Mouse (Mus musculus): ENCODE data around the gene Lst1. TPM values are rescaled to one million over a fixed set of nuclear protein-coding genes. Genes with fewer than 3 reads are reported as not detected.

Lst1 gene
- polyA plus RNA-seq, 1 experiment from 2014 or later, result 15.0 TPM

GRCm38 (mm10) chr17:35233114-35233980 lies 45.1 kb upstream of the Lst1 start, which contains the start of gene Atp6v1g2:
Atp6v1g2 (plus strand) TSS chr17:35233660.
- peaks cover 21% of the 10 kb centered on the region for H3K36me3 ChIP-seq (ENCODE audit: insufficient read depth, low read length)
- peaks cover 20% of the 10 kb centered on the region for H3K4me1 ChIP-seq (replicated peaks; ENCODE audit: insufficient read depth, low read length)
- ATAC-seq (replicated peaks; ENCODE audit: low FRiP score, low read depth), result no peak
- 50% methylated on average over 18 of the region's 18 CpGs for WGBS
- peak within 1 kb of the TSS; percentile 56; the same call in 1 of the 2 replicates for H3K4me3 ChIP-seq (replicated peaks; ENCODE audit: low read depth, low read length)
- 0 out of 2 replicates have a peak within 1 kb of the TSS, but pooled peaks have one; percentile 85 for H3K9ac ChIP-seq (ENCODE audit: low read depth, low read length)
- peak within 1 kb of the TSS; percentile 78 for H3K4me2 ChIP-seq (ENCODE audit: low read length)
- no peak for TF ChIP-seq CTCF (IDR thresholded peaks at IDR 0.05; ENCODE audit: low read depth)
- DNase-seq (ENCODE audit: low spot score), result peak; percentile 62
- no peaks in the 10 kb centered on the region for H3K27me3 ChIP-seq (ENCODE audit: insufficient read depth, low read length)
- no peaks in the 10 kb centered on the region for H3K9me3 ChIP-seq (replicated peaks; ENCODE audit: low read length)
- peak within 1 kb of the TSS; percentile 94 for H3K27ac ChIP-seq

- H3K27ac ChIP-seq, result peak overlapping the region; percentile 83
- H3K4me1 ChIP-seq (replicated peaks; ENCODE audit: insufficient read depth, low read length), result peaks cover 20% of the 10 kb centered on the region
- no peaks in the 10 kb centered on the region for H3K27me3 ChIP-seq (ENCODE audit: insufficient read depth, low read length)
- no peak for TF ChIP-seq CTCF (IDR thresholded peaks at IDR 0.05; ENCODE audit: low read depth)
- H3K4me3 ChIP-seq (replicated peaks; ENCODE audit: low read depth, low read length), result no peak overlapping the region
- 48% methylated on average over 5 of the region's 5 CpGs for WGBS
- no peak overlapping the region for H3K9ac ChIP-seq (ENCODE audit: low read depth, low read length)
- H3K4me2 ChIP-seq (ENCODE audit: low read length), result peak overlapping the region; percentile 78
- no peaks in the 10 kb centered on the region for H3K9me3 ChIP-seq (replicated peaks; ENCODE audit: low read length)
- peaks cover 23% of the 10 kb centered on the region for H3K36me3 ChIP-seq (ENCODE audit: insufficient read depth, low read length)
- ATAC-seq (replicated peaks; ENCODE audit: low FRiP score, low read depth), result no peak
- peak; percentile 51 for DNase-seq (ENCODE audit: low spot score)
Observed at GRCm38 (mm10) chr17:35232659-35233058, 44.4 kb upstream of the Lst1 start.

GRCm38 (mm10) chr17:35232043-35232442 lies 43.8 kb upstream of the Lst1 start:
- no peak overlapping the region for H3K9ac ChIP-seq (ENCODE audit: low read depth, low read length)
- H3K27ac ChIP-seq, result peak overlapping the region; percentile 83; the same call in 1 of the 2 replicates
- H3K4me3 ChIP-seq (replicated peaks; ENCODE audit: low read depth, low read length), result no peak overlapping the region
- DNase-seq (ENCODE audit: low spot score) (peak; percentile 91), ATAC-seq (replicated peaks; ENCODE audit: low FRiP score, low read depth) (no peak)
- peak; percentile 96 for TF ChIP-seq CTCF (IDR thresholded peaks at IDR 0.05; ENCODE audit: low read depth)
- 4% methylated on average over 12 of the region's 12 CpGs for WGBS
- peaks cover 29% of the 10 kb centered on the region for H3K36me3 ChIP-seq (ENCODE audit: insufficient read depth, low read length)
- no peaks in the 10 kb centered on the region for H3K9me3 ChIP-seq (replicated peaks; ENCODE audit: low read length)
- peak overlapping the region; percentile 21 for H3K4me2 ChIP-seq (ENCODE audit: low read length)
- no peaks in the 10 kb centered on the region for H3K27me3 ChIP-seq (ENCODE audit: insufficient read depth, low read length)
- peaks cover 20% of the 10 kb centered on the region for H3K4me1 ChIP-seq (replicated peaks; ENCODE audit: insufficient read depth, low read length)

- H3K36me3 ChIP-seq (ENCODE audit: insufficient read depth, low read length), result peaks cover 30% of the 10 kb centered on the region
- no peak overlapping the region for H3K4me3 ChIP-seq (replicated peaks; ENCODE audit: low read depth, low read length)
- no peak for ATAC-seq (replicated peaks; ENCODE audit: low FRiP score, low read depth)
- H3K27me3 ChIP-seq (ENCODE audit: insufficient read depth, low read length), result no peaks in the 10 kb centered on the region
- no peaks in the 10 kb centered on the region for H3K9me3 ChIP-seq (replicated peaks; ENCODE audit: low read length)
- peaks cover 20% of the 10 kb centered on the region for H3K4me1 ChIP-seq (replicated peaks; ENCODE audit: insufficient read depth, low read length)
- no peak overlapping the region for H3K9ac ChIP-seq (ENCODE audit: low read depth, low read length)
- no peak for TF ChIP-seq CTCF (IDR thresholded peaks at IDR 0.05; ENCODE audit: low read depth)
- no peak overlapping the region for H3K4me2 ChIP-seq (ENCODE audit: low read length)
- WGBS, result 87% methylated on average over 10 of the region's 10 CpGs
- no peak overlapping the region for H3K27ac ChIP-seq
- DNase-seq (ENCODE audit: low spot score), result no peak
Observed at GRCm38 (mm10) chr17:35231022-35231421, 42.8 kb upstream of the Lst1 start.

GRCm38 (mm10) chr17:35226561-35227046 lies 38.4 kb upstream of the Lst1 start:
- 81% methylated on average over 14 of the region's 14 CpGs for WGBS
- H3K27me3 ChIP-seq (ENCODE audit: insufficient read depth, low read length), result no peaks in the 10 kb centered on the region
- peaks cover 30% of the 10 kb centered on the region for H3K36me3 ChIP-seq (ENCODE audit: insufficient read depth, low read length)
- H3K9me3 ChIP-seq (replicated peaks; ENCODE audit: low read length), result no peaks in the 10 kb centered on the region
- ATAC-seq (replicated peaks; ENCODE audit: low FRiP score, low read depth) (no peak), DNase-seq (ENCODE audit: low spot score) (no peak)
- H3K4me2 ChIP-seq (ENCODE audit: low read length), result no peak overlapping the region
- H3K9ac ChIP-seq (ENCODE audit: low read depth, low read length), result no peak overlapping the region
- H3K4me1 ChIP-seq (replicated peaks; ENCODE audit: insufficient read depth, low read length), result no peaks in the 10 kb centered on the region
- peak; percentile 31; the same call in 1 of the 2 replicates for TF ChIP-seq CTCF (IDR thresholded peaks at IDR 0.05; ENCODE audit: low read depth)
- no peak overlapping the region for H3K27ac ChIP-seq
- no peak overlapping the region for H3K4me3 ChIP-seq (replicated peaks; ENCODE audit: low read depth, low read length)

- ATAC-seq (replicated peaks; ENCODE audit: low FRiP score, low read depth), result no peak
- TF ChIP-seq CTCF (IDR thresholded peaks at IDR 0.05; ENCODE audit: low read depth), result no peak
- DNase-seq (ENCODE audit: low spot score), result no peak
- peaks cover 26% of the 10 kb centered on the region for H3K36me3 ChIP-seq (ENCODE audit: insufficient read depth, low read length)
- 88% methylated on average over 5 of the region's 5 CpGs for WGBS
- no peaks in the 10 kb centered on the region for H3K4me1 ChIP-seq (replicated peaks; ENCODE audit: insufficient read depth, low read length)
- H3K27me3 ChIP-seq (ENCODE audit: insufficient read depth, low read length), result no peaks in the 10 kb centered on the region
- no peaks in the 10 kb centered on the region for H3K9me3 ChIP-seq (replicated peaks; ENCODE audit: low read length)
- no peak overlapping the region for H3K4me3 ChIP-seq (replicated peaks; ENCODE audit: low read depth, low read length)
- H3K4me2 ChIP-seq (ENCODE audit: low read length), result no peak overlapping the region
- no peak overlapping the region for H3K27ac ChIP-seq
- no peak overlapping the region for H3K9ac ChIP-seq (ENCODE audit: low read depth, low read length)
Observed at GRCm38 (mm10) chr17:35225456-35225855, 37.2 kb upstream of the Lst1 start.
